Mouse (Mus musculus) myocyte (in vitro differentiated cells): ENCODE results near the gene Slc17a8.

Experiments used
- CEBPB ChIP-seq: IDR thresholded peaks from 2 replicates; pipeline ENCODE4 v1.6.1; 2011; ENCODE audit warnings: mild to moderate bottlenecking, moderate library complexity; ENCODE audit not compliant: poor library complexity, insufficient read depth, severe bottlenecking
- E2F4 ChIP-seq: IDR thresholded peaks from one replicate; pipeline ENCODE4 v1.6.1; 2011; ENCODE audit warnings: mild to moderate bottlenecking, control low read depth, moderate library complexity; ENCODE audit not compliant: insufficient read depth
- MAX ChIP-seq: IDR thresholded peaks from one replicate; pipeline ENCODE4 v1.6.1; 2011; ENCODE audit warnings: low read depth, mild to moderate bottlenecking, control low read depth
- MYOD1 ChIP-seq, 3 experiments: IDR thresholded peaks; one replicate each; pipeline ENCODE4 v1.6.1; 2011; ENCODE audit warnings: control low read depth in 2 of 3, low read depth in 2 of 3, mild to moderate bottlenecking in 2 of 3, moderate library complexity in 1 of 3; ENCODE audit not compliant: insufficient read length in 2 of 3, control insufficient read depth in 1 of 3
- MYOG ChIP-seq, 3 experiments: IDR thresholded peaks; one replicate each; pipeline ENCODE4 v1.6.1; 2011; ENCODE audit warnings: control low read depth in 2 of 3, low read depth in 2 of 3, mild to moderate bottlenecking in 2 of 3; ENCODE audit not compliant: insufficient read length in 2 of 3, control insufficient read depth in 1 of 3, insufficient read depth in 1 of 3
- POLR2A ChIP-seq: IDR thresholded peaks from one replicate; pipeline ENCODE4 v1.6.1; 2011; ENCODE audit warnings: low read depth, mild to moderate bottlenecking, control low read depth, moderate library complexity; ENCODE audit not compliant: insufficient read length
- POLR2AphosphoS2 ChIP-seq: IDR thresholded peaks from one replicate; pipeline ENCODE4 v1.6.1; 2011; ENCODE audit warnings: low read depth, control low read depth; ENCODE audit not compliant: insufficient read length
- REST ChIP-seq: IDR thresholded peaks from one replicate; pipeline ENCODE4 v1.6.1; 2011; ENCODE audit warnings: mild to moderate bottlenecking, control low read depth, moderate library complexity; ENCODE audit not compliant: insufficient read depth, insufficient read length
- TCF12 ChIP-seq: IDR thresholded peaks from one replicate; pipeline ENCODE4 v1.6.1; 2011; ENCODE audit warnings: mild to moderate bottlenecking, control low read depth; ENCODE audit not compliant: poor library complexity, insufficient read depth, severe bottlenecking
- TCF3 ChIP-seq: IDR thresholded peaks from one replicate; pipeline ENCODE4 v1.6.1; 2011; ENCODE audit warnings: low read depth, control low read depth; ENCODE audit not compliant: insufficient read length
- USF1 ChIP-seq: IDR thresholded peaks from one replicate; pipeline ENCODE4 v1.6.1; 2011; ENCODE audit warnings: low read depth, mild to moderate bottlenecking, control low read depth, moderate library complexity

DNA sequence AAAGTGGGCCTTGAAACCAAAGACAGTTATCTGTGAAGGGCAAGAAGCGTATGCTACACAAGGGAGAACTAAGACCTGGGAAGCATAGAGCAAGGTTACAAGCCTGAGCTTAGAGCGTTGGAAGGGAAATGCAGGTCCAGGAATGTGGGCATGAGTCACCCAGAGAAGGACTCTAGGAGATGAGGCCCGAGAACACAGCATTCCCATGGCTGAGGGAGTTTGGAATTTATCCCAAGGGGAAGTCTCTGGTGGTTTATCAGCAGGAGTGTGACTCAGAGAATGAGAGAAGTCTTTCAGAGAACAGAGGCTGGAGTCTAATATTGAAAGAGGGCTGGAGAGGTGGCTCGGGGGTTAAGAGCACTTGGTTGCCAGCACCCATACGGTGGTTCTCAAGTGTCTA lies 94.0 kb downstream of the Slc17a8 start:
- TF ChIP-seq USF1: no peak
- TF ChIP-seq TCF12: no peak
- no peak for TF ChIP-seq POLR2A
- no peak for TF ChIP-seq E2F4
- TF ChIP-seq MAX: no peak
- no peak for TF ChIP-seq MYOG (IDR thresholded peaks at IDR 0.05; ENCODE audit: control insufficient read depth in 1 of 3, insufficient read depth in 1 of 3, insufficient read length in 2 of 3, low read depth in 2 of 3)
- TF ChIP-seq POLR2AphosphoS2: no peak
- no peak for TF ChIP-seq MYOD1 (IDR thresholded peaks at IDR 0.05; ENCODE audit: control insufficient read depth in 1 of 3, insufficient read length in 2 of 3, low read depth in 2 of 3)
- TF ChIP-seq CEBPB: no peak
- no peak for TF ChIP-seq TCF3
- TF ChIP-seq REST: no peak
